Comparison of ENCODE assay signal across 11 mouse cellular contexts in genomic region chr14:78984296-78984695, GRCm38 (mm10).
A peak's percentile ranks its signal among the peaks of the same experiment; 100 is the strongest.
DNase-seq lines count a peak whose midpoint lies in the region; ATAC-seq and TF ChIP-seq lines count a peak whose summit lies in the region.
"Had no signal": no experiment of that assay in that cellular context is flagged by ENCODE, and none has a peak within 500 bp of the region (broad histone marks: within the 10 kb centered on the region; RNA-seq: fewer than 3 reads in every experiment).

No protein-coding gene starts in this region.

- no peak overlapping the region for H3K4me3 ChIP-seq in forebrain, embryonic 14.5 days (ENCODE audit: low read depth, low read length)
- no peak overlapping the region for H3K4me3 ChIP-seq in forebrain, embryonic 11.5 days (ENCODE audit: low read depth, low read length)
- no peak overlapping the region for H3K4me3 ChIP-seq in liver, postnatal 0 days (ENCODE audit: low read depth, low read length)
- H3K4me3 ChIP-seq in heart, embryonic 12.5 days, result no peak overlapping the region
- H3K4me3 ChIP-seq: liver, embryonic 13.5 days; myocyte had no signal

- no peak overlapping the region for H3K27ac ChIP-seq in forebrain, embryonic 14.5 days (ENCODE audit: low read depth, low read length)
- no peak overlapping the region for H3K27ac ChIP-seq in forebrain, embryonic 11.5 days (ENCODE audit: low read depth, low read length)
- no peak overlapping the region for H3K27ac ChIP-seq in liver, postnatal 0 days (ENCODE audit: low read depth)
- H3K27ac ChIP-seq in heart, embryonic 12.5 days (ENCODE audit: poor library complexity, severe bottlenecking), result peak overlapping the region; percentile 75
- H3K27ac ChIP-seq: liver, embryonic 13.5 days had no signal

- no peak for ATAC-seq in forebrain, embryonic 14.5 days
- no peak for ATAC-seq in forebrain, embryonic 11.5 days (replicated peaks; ENCODE audit: low FRiP score)
- ATAC-seq in liver, postnatal 0 days, result no peak
- no peak for ATAC-seq in heart, embryonic 12.5 days (ENCODE audit: insufficient number of reproducible peaks, low FRiP score)
- ATAC-seq: activated CD4-positive, CD25-positive, alpha-beta regulatory T cell, adult 4 months had no signal

- no peak for TF ChIP-seq EP300 in liver, postnatal 0 days (IDR thresholded peaks at IDR 0.05; ENCODE audit: low read depth)

- no peaks in the 10 kb centered on the region for H3K9me3 ChIP-seq in forebrain, embryonic 14.5 days (replicated peaks; ENCODE audit: control insufficient read depth, low read length)
- no peaks in the 10 kb centered on the region for H3K9me3 ChIP-seq in forebrain, embryonic 11.5 days (ENCODE audit: control insufficient read depth, low read length)
- no peaks in the 10 kb centered on the region for H3K9me3 ChIP-seq in liver, postnatal 0 days (ENCODE audit: low read length)
- no peaks in the 10 kb centered on the region for H3K9me3 ChIP-seq in heart, embryonic 12.5 days (replicated peaks)
- H3K9me3 ChIP-seq: liver, embryonic 13.5 days had no signal

- no peaks in the 10 kb centered on the region for H3K27me3 ChIP-seq in forebrain, embryonic 14.5 days (replicated peaks; ENCODE audit: control insufficient read depth, insufficient read depth, low read length)
- no peaks in the 10 kb centered on the region for H3K27me3 ChIP-seq in forebrain, embryonic 11.5 days (ENCODE audit: control insufficient read depth, insufficient read depth, low read length)
- H3K27me3 ChIP-seq in liver, postnatal 0 days (ENCODE audit: insufficient read depth, low read length), result no peaks in the 10 kb centered on the region
- no peaks in the 10 kb centered on the region for H3K27me3 ChIP-seq in heart, embryonic 12.5 days (replicated peaks)
- H3K27me3 ChIP-seq: liver, embryonic 13.5 days had no signal

- TF ChIP-seq CTCF in liver, postnatal 0 days (IDR thresholded peaks at IDR 0.05; ENCODE audit: low read depth), result no peak

- H3K4me2 ChIP-seq in forebrain, embryonic 14.5 days (ENCODE audit: low read length), result no peak overlapping the region
- H3K4me2 ChIP-seq in forebrain, embryonic 11.5 days (ENCODE audit: low read depth, low read length, severe bottlenecking), result no peak overlapping the region
- no peak overlapping the region for H3K4me2 ChIP-seq in liver, postnatal 0 days (ENCODE audit: low read depth, low read length)
- H3K4me2 ChIP-seq in heart, embryonic 12.5 days, result no peak overlapping the region
- H3K4me2 ChIP-seq: liver, embryonic 13.5 days had no signal

- peak; percentile 51 for DNase-seq in forebrain, embryonic 14.5 days (ENCODE audit: low spot score)
- no peak for DNase-seq in forebrain, embryonic 11.5 days (ENCODE audit: low spot score)
- DNase-seq in liver, result peak; percentile 32
- no peak for DNase-seq in liver, postnatal 0 days
- peak; percentile 39 to 51 for DNase-seq in right cerebral cortex, adult 2 months (ENCODE audit: low spot score in 2 of 2)
- no peak for DNase-seq in embryo, embryonic 9.5 days (ENCODE audit: extremely low spot score)
- DNase-seq in cerebellum, adult 18-20 months, result no peak
- DNase-seq: liver, embryonic 13.5 days had no signal

- no peaks in the 10 kb centered on the region for H3K36me3 ChIP-seq in forebrain, embryonic 14.5 days (ENCODE audit: control insufficient read depth, insufficient read depth, low read length)
- no peaks in the 10 kb centered on the region for H3K36me3 ChIP-seq in forebrain, embryonic 11.5 days (ENCODE audit: control insufficient read depth, insufficient read depth, low read length)
- H3K36me3 ChIP-seq in liver, postnatal 0 days (replicated peaks; ENCODE audit: insufficient read depth, low read length), result peaks cover 6% of the 10 kb centered on the region
- no peaks in the 10 kb centered on the region for H3K36me3 ChIP-seq in heart, embryonic 12.5 days
- H3K36me3 ChIP-seq: liver, embryonic 13.5 days had no signal

- H3K4me1 ChIP-seq in forebrain, embryonic 14.5 days (ENCODE audit: control insufficient read depth, insufficient read depth, low read length), result no peaks in the 10 kb centered on the region; the same call in 1 of the 2 replicates
- no peaks in the 10 kb centered on the region for H3K4me1 ChIP-seq in forebrain, embryonic 11.5 days (replicated peaks; ENCODE audit: control insufficient read depth, insufficient read depth, low read length)
- no peaks in the 10 kb centered on the region for H3K4me1 ChIP-seq in liver, postnatal 0 days (ENCODE audit: insufficient read depth)
- H3K4me1 ChIP-seq in heart, embryonic 12.5 days (replicated peaks), result peaks cover 14% of the 10 kb centered on the region
- H3K4me1 ChIP-seq: liver, embryonic 13.5 days had no signal

- 52% methylated on average over 2 of the region's 2 CpGs for WGBS in forebrain, embryonic 14.5 days
- WGBS in forebrain, embryonic 11.5 days, result 71% methylated on average over 2 of the region's 2 CpGs
- 54% methylated on average over 2 of the region's 2 CpGs for WGBS in liver, postnatal 0 days (ENCODE audit: insufficient replicate concordance)
- WGBS in heart, embryonic 12.5 days, result 45% methylated on average over 2 of the region's 2 CpGs

- H3K9ac ChIP-seq in forebrain, embryonic 14.5 days (ENCODE audit: low read length), result no peak overlapping the region
- no peak overlapping the region for H3K9ac ChIP-seq in forebrain, embryonic 11.5 days (ENCODE audit: low read length)
- no peak overlapping the region for H3K9ac ChIP-seq in liver, postnatal 0 days (replicated peaks)
- H3K9ac ChIP-seq in heart, embryonic 12.5 days, result no peak overlapping the region
- H3K9ac ChIP-seq: liver, embryonic 13.5 days had no signal

Comparison
In these comparisons a context has a peak if more than half of its experiments do, and no peak if none do; other contexts are left out.
1. DNase-seq: peak in forebrain, embryonic 14.5 days (single experiment), liver (single experiment) and right cerebral cortex, adult 2 months (2 of 2); none in forebrain, embryonic 11.5 days (single experiment), liver, postnatal 0 days (single experiment), embryo, embryonic 9.5 days (single experiment) and cerebellum, adult 18-20 months (0 of 2).